Mouse (Mus musculus) testis, postnatal 10 days (tissue): ENCODE results near the gene Prpf40a.

ENCODE experiments used
- DNase-seq: peaks from one replicate; pipeline ENCODE4 v3.0.0; 2021; ENCODE audit warnings: low spot score

Gene Prpf40a

GRCm38 (mm10) chr2:53190684-53191511 lies at the start of gene Prpf40a:
Gene Prpf40a (minus strand): TSS chr2:53191284.
- peak; percentile 100 for DNase-seq

DNA sequence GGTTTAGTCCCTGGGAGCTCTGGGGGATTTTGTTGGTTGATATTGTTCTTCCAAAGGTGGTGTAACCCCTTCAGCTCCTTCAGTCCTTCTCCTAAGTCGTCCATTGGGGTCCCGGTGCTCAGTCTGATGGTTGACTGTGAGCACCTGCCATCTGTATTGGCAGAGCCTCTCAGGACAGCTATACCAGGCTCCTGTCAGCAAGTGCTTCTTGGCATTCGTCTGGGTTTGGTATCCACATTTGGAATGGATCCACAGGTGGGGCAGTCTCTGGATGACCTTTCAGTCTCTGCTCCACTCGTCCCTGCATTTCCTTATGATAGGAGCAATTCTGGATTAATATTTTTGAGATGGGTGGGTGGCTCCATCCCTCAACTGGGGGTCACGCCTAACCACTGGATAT lies 31.2 kb upstream of the Prpf40a start:
- DNase-seq: no peak

- DNase-seq: no peak
Measured at GRCm38 (mm10) chr2:53213493-53213892, 22.4 kb upstream of the Prpf40a start.

DNA sequence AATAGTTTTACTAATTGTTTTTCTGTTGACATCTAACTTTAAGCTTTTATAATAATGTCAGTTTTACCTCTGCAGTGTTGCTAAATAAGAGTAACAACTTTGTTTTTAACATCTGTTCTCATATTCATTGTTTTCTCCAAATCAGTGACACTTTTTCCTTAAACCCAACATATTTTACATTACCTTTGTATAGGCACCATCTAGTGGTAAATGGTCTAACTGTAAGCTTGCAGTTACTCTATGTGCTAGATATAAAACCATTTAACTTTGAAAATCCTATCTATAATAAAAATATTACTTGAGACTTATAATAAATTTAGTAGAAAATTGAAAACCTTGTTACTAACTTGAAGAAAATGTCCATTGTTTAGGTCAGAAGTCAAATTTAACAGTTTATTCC lies 15.7 kb upstream of the Prpf40a start:
- DNase-seq: no peak

DNA sequence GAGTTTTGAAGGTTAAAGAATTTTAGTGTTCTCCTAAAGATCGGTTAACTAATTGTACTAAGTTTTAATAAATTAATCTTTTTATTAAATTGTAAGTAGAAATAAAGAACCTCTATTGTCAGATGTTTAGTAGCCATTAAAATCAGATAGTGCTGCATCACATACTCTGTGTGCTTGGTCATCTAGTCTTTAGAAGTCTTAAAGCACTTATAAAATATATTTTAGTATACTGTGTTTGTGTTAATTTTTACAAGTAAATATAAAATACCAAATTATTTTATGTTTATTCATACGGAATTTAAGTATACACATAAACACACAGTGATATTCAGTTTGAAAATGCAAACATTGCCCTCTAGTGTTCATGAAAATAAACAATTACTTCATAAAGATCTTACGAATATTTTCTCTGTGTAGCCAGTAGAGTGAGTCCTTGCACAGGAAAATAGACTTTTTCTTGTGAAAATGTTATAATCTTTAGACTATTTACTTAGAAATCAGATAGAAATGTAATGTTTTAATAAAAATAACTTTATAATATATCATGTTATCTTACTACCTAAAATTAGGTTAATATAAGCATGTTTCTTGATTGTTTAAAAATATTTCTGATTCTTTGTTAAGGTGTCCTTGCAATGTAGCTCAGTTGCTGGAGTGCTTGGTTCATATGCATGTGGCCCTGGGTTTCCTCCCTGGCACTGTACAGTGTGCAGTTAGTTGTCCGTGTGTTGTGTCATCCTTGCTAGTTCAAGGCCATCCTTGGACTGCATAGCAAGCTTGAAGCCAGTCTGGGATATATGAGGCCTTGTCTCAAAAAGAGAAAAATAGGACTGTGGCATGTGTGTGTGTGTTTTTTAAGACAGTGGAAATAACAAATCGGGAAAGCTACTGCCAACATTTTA lies 13.5 kb upstream of the Prpf40a start:
- no peak for DNase-seq

GRCm38 (mm10) chr2:53200164-53200885 lies 9.2 kb upstream of the Prpf40a start:
- DNase-seq: no peak

DNA sequence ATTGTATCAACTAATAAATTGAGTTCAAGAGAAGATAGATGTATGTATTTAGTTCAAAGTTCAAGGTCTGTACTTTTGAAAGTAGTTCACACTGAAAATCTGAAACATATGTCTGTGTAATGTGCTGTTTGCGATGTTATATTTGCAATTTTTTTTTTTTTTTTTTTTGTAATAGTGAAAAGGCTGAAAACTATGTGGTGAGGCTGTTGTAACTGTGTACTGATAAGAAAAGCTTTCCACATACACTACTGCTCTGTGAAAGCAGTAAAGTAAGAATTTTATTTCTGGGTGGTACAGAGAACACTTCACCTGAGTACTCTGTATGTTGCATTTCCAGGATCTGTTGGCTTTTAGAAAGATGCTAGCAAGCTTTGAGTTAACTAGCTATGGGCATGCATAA lies 8.1 kb upstream of the Prpf40a start:
- no peak for DNase-seq

GRCm38 (mm10) chr2:53196431-53196830 lies 5.3 kb upstream of the Prpf40a start:
- no peak for DNase-seq

- no peak for DNase-seq
Measured at GRCm38 (mm10) chr2:53192386-53192785, 1.3 kb upstream of the Prpf40a start.

DNA sequence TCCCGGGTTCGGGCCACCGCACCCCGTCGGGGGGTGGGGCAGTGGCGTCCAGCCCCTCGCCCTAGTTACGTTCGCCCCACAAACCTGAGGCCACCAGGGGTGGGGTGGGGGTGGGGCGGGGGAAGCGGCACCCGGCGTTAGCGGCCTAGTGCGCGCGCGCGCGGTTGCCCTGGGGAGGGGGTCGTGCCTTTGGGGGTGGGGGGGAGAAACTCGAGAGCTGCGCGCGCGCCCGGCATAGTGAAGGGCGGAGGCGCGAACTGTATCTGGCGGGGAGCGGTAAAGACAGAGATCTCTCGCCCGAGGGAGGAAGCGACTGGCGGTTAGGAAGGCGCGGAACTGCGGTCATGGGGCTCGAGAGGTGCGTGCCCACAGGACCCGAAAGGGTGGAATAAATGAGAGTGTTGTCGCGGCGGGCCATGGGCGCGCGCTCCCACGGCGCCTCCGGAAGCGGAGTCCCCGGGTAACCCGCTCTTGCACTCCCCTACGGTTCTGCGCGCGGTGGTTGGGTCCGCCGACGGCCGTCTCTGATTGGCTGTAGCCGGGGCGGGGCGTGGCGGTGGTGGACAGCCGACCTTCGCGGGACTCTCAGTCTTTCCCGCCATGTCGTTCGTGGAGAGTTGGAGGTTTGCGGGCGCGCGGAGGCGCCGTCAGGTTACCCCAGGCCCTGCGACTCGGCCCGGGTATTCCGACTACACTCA lies 588 bp upstream of the Prpf40a start, which contains the start of gene Arl6ip6:
Gene Arl6ip6, plus strand, starts transcription at position 204 of the 698 bp plus-strand sequence.
- peak; percentile 99 for DNase-seq

- no peak for DNase-seq
Measured at GRCm38 (mm10) chr2:53189811-53190210, 1.3 kb downstream of the Prpf40a start.

- DNase-seq: no peak
Measured at GRCm38 (mm10) chr2:53179876-53180275, 11.2 kb downstream of the Prpf40a start.

GRCm38 (mm10) chr2:53178966-53179365 lies 12.1 kb downstream of the Prpf40a start:
- no peak for DNase-seq

GRCm38 (mm10) chr2:53173966-53174365 lies 17.1 kb downstream of the Prpf40a start:
- no peak for DNase-seq

DNA sequence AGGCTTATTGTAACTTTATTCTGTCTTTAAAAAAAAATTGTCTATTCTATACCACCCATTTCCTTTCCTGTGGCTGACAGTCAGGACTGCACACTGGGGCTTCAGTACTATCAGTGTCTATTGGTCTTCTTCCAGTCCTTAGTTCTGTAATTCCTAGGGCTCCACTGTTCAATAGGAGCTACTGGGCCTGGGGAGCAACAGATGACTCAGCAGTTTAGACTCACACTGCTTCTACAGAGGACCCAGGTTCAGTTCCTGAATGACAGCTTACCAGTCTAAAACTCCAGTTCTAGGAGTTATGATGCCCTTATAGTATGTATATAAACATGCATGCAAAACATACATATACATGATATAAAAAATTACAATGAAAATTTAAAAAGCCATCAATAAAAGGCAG lies 44.2 kb downstream of the Prpf40a start:
- DNase-seq: no peak

DNA sequence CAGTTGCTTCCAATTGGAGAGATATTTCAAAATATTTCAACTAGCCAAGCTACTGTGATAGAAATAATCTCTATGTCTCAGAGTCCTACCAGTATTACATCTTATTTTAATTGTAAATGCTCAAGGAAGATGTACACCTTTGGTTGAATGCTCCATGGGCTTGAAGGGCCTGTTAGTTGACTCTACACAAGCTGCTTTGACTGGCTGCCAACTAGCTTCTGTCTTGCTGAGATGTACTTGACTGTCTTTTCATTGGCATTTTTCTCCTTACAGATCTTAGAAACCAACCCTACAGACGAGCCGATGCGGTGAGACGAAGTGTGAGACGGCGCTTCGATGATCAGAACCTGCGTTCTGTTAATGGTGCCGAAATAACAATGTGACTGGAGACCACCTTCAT lies 59.5 kb downstream of the Prpf40a start:
- DNase-seq: no peak

- no peak for DNase-seq
Measured at GRCm38 (mm10) chr2:53129070-53129469, 62.0 kb downstream of the Prpf40a start.

DNA sequence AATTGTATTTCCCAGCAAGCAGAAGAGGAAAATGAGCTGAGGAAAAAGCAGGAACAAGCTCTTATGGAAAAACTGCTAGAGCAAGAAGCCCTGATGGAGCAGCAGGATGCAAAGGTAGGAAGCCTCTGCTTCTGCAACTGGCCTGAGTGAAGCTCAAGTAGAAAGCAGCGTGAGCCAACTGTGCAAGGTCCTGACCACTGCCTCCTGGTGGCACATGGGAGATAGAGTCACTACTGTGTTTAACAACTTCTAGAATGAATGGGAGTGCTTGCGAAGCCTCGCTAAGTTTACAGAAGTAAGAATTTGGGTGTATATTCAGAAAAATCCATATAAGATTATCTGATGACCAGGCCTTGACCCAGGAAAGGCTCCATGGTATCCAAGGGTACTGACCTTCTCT lies 65.1 kb downstream of the Prpf40a start:
- DNase-seq: peak; percentile 58

DNA sequence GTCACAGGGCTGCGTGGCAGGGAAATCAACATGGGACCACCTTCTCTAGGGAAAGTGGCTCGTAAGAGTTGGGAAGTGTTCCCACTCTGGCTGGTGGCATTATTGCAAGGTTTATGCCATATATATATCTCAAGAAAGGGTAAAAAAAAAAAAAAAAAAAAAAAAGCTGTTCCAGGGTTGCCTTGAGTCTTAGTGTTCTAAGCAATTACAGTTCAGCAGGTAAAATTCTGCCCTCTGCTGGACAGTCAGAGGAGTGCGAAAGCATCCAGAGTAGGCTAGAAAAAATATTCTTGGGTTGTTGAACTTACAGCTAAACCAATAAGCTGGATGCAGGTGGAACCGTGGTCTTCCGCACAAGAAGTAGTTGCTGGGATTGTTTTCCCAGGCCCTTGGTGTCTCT lies 69.3 kb downstream of the Prpf40a start:
- peak; percentile 54 for DNase-seq

- DNase-seq: no peak
Measured at GRCm38 (mm10) chr2:53108547-53108946, 82.5 kb downstream of the Prpf40a start.

- no peak for DNase-seq
Measured at GRCm38 (mm10) chr2:53106472-53106871, 84.6 kb downstream of the Prpf40a start.

DNA sequence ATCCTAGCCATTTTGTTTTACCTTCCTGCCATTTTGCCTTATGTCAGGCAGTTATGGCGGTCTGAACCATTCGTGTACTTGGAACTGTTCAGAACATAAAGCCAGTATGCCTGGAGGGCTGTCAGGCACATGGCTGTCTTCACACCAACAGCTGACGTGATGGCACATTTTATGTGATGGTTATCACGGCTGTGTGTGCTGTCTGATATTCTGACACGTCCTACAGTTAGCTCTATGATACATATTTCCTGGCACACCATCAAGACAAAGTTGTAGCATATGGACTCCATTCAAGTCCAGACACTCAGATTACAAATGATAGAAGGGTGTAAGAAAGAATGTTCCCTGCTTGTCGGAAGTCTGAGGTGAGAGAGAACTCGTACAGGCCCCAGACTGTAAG lies 85.0 kb downstream of the Prpf40a start:
- DNase-seq: no peak
